In the genomic region with DNA sequence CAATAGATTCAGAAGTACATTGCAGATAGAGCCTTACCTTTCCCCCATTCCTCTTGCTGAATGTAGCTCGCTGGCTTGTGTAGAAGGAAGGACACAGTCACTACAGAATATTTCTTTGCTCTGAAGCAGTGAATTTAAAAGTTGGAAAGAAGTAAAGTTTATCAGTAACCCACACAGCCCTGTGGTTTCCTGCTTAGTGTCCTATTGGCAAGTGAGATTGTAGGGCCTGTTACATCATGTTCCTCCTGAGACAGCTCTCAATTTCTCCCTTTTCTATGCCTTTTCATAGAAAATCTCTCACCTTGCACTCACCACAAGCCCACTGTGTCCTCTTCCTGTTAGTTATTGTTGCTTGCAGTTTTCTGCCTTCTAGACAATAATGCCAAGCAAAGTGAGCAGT, we compare ENCODE assay signal across 29 mouse cellular contexts. TPM values are rescaled to one million over a fixed set of nuclear protein-coding genes. Genes with fewer than 3 reads are reported as not detected.
"Had no signal": no experiment of that assay in that cellular context is flagged by ENCODE, and none has a peak within 500 bp of the region (broad histone marks: within the 10 kb centered on the region; RNA-seq: fewer than 3 reads in every experiment).

No protein-coding gene starts in this region.

- DNase-seq: kidney, adult 8-10 months; kidney, postnatal 14 days; kidney, postnatal 4 days; liver; lung, adult 18-20 months; lung, postnatal 10 days; lung, postnatal 36 days; thymus, adult 18-20 months; thymus, postnatal 36 days had no signal

- H3K27me3 ChIP-seq: limb, embryonic 13.5 days; liver, embryonic 12.5 days; liver, embryonic 15.5 days; lung, embryonic 15.5 days; midbrain, embryonic 13.5 days; neural tube, embryonic 13.5 days had no signal

- H3K9me3 ChIP-seq: limb, embryonic 10.5 days; liver, embryonic 12.5 days; liver, embryonic 15.5 days; lung, embryonic 15.5 days had no signal

- ATAC-seq: liver, embryonic 12.5 days; midbrain, embryonic 13.5 days; midbrain, embryonic 16.5 days had no signal

- H3K4me3 ChIP-seq: limb, embryonic 10.5 days; limb, embryonic 13.5 days; liver, embryonic 12.5 days; liver, embryonic 15.5 days; lung, embryonic 15.5 days; midbrain, embryonic 10.5 days; midbrain, embryonic 13.5 days; myocyte; neural tube, embryonic 13.5 days had no signal

- H3K9ac ChIP-seq: limb, embryonic 13.5 days; liver, embryonic 12.5 days; liver, embryonic 15.5 days; lung, embryonic 15.5 days; midbrain, embryonic 13.5 days; neural tube, embryonic 13.5 days had no signal

- H3K36me3 ChIP-seq: limb, embryonic 10.5 days; limb, embryonic 13.5 days; liver, embryonic 12.5 days; liver, embryonic 15.5 days; lung, embryonic 15.5 days; midbrain, embryonic 10.5 days; midbrain, embryonic 13.5 days; neural tube, embryonic 13.5 days had no signal

- H3K27ac ChIP-seq: limb, embryonic 10.5 days; limb, embryonic 13.5 days; liver, embryonic 12.5 days; liver, embryonic 15.5 days; lung, embryonic 15.5 days; midbrain, embryonic 10.5 days; midbrain, embryonic 13.5 days; neural tube, embryonic 13.5 days had no signal

- H3K4me1 ChIP-seq: limb, embryonic 10.5 days; limb, embryonic 13.5 days; liver, embryonic 12.5 days; liver, embryonic 15.5 days; lung, embryonic 15.5 days; midbrain, embryonic 10.5 days; midbrain, embryonic 13.5 days; neural tube, embryonic 13.5 days had no signal

RNA-seq across cellular contexts. Expression of gene Mrgpra2a, which starts 42.4 kb away (rescaled TPM):
- total RNA-seq: layer of hippocampus, adult 18-20 months; layer of hippocampus, postnatal 14 days; left cerebral cortex, postnatal 25 days; monocyte, adult 5-6 weeks had no signal
- polyA plus RNA-seq: kidney, embryonic 16.5 days; limb, embryonic 10.5 days; limb, embryonic 13.5 days; lung, embryonic 15.5 days; midbrain, embryonic 10.5 days; midbrain, embryonic 13.5 days; midbrain, embryonic 16.5 days; myocyte; neural tube, embryonic 13.5 days; small intestine, adult 2 months; spleen, adult 2 months; urinary bladder, adult 2 months had no signal

RNA-seq across cellular contexts. Expression of gene Mrgpra1, which starts 55.5 kb away (rescaled TPM):
- total RNA-seq: layer of hippocampus, adult 18-20 months; layer of hippocampus, postnatal 14 days; left cerebral cortex, postnatal 25 days; monocyte, adult 5-6 weeks had no signal
- polyA plus RNA-seq: kidney, embryonic 16.5 days; limb, embryonic 10.5 days; limb, embryonic 13.5 days; liver, embryonic 12.5 days; liver, embryonic 15.5 days; lung, embryonic 15.5 days; midbrain, embryonic 10.5 days; midbrain, embryonic 13.5 days; midbrain, embryonic 16.5 days; myocyte; spleen, adult 2 months; stomach, embryonic 16.5 days; testis, adult 2 months; urinary bladder, adult 2 months had no signal
